Mouse (Mus musculus) megakaryocyte, embryonic 14.5 days (primary cell): ENCODE data around the gene Tppp.

Experiments
- FLI1 ChIP-seq: IDR thresholded peaks from 2 replicates; pipeline ENCODE4 v1.6.1; 2012; ENCODE audit warnings: low read length, inconsistent platforms, mixed read lengths
- GATA1 ChIP-seq: IDR thresholded peaks from 3 replicates; pipeline ENCODE4 v1.6.1; 2012; ENCODE audit warnings: mixed read lengths, low read length, inconsistent platforms, borderline replicate concordance

GRCm38 (mm10) chr13:74062378-74063128, 53.3 kb downstream of the Tppp start:
- TF ChIP-seq GATA1: no peak
- no peak for TF ChIP-seq FLI1
